Mouse (Mus musculus) heart, embryonic 13.5 days (tissue): ENCODE data around the gene Cyp2f2. TPM values are rescaled to one million over a fixed set of nuclear protein-coding genes. Genes with fewer than 3 reads are reported as not detected.
A peak's percentile ranks its signal among the peaks of the same experiment; 100 is the strongest.

Source experiments
- ATAC-seq: fragments of 200-750 bp; cut with Nextera tagmentation; 2 replicates; pipeline ENCODE4 v1.8.0; 2017; ENCODE audit warnings: moderate TSS enrichment; ENCODE audit not compliant: insufficient number of reproducible peaks, low FRiP score, low TSS enrichment; ENCODE audit errors: extremely low read depth
- H3K27ac ChIP-seq: fragments of 300-500 bp; sonication (generic); replicated peaks from 2 replicates; pipeline ENCODE4 v1.5.1; 2015; ENCODE audit warnings: moderate library complexity, mild to moderate bottlenecking, inconsistent platforms
- H3K27me3 ChIP-seq: fragments of 300-500 bp; sonication (generic); replicated peaks from 2 replicates; pipeline ENCODE4 v1.6.1; 2015; ENCODE audit warnings: mild to moderate bottlenecking, inconsistent platforms
- H3K36me3 ChIP-seq: fragments of 300-500 bp; sonication (generic); 2 replicates; pipeline ENCODE4 v1.6.1; 2015; ENCODE audit warnings: mild to moderate bottlenecking, inconsistent platforms
- H3K4me1 ChIP-seq: fragments of 300-500 bp; sonication (generic); 2 replicates; pipeline ENCODE4 v1.6.1; 2015; ENCODE audit warnings: inconsistent platforms
- H3K4me2 ChIP-seq: fragments of 300-500 bp; sonication (generic); 2 replicates; pipeline ENCODE4 v1.6.1; 2015; ENCODE audit warnings: inconsistent platforms, mild to moderate bottlenecking, moderate library complexity
- H3K4me3 ChIP-seq: fragments of 300-500 bp; sonication (generic); 2 replicates; pipeline ENCODE4 v1.5.1; 2015; ENCODE audit warnings: moderate library complexity, mild to moderate bottlenecking, inconsistent platforms
- H3K9ac ChIP-seq: fragments of 300-500 bp; sonication (generic); 2 replicates; pipeline ENCODE4 v1.6.1; 2015; ENCODE audit warnings: inconsistent platforms, mild to moderate bottlenecking, moderate library complexity
- H3K9me3 ChIP-seq: fragments of 300-500 bp; sonication (generic); 2 replicates; pipeline ENCODE4 v1.6.1; 2016; ENCODE audit warnings: inconsistent platforms
- WGBS: fragments of 180-500 bp; shearing (Covaris S2); methylation state at CpG from one replicate; pipeline ENCODE4 v1.1.7; 2015; ENCODE audit warnings: mixed read lengths; 5-methylcytosine and 5-hydroxymethylcytosine counted together
- polyA plus RNA-seq: library from polyadenylated mRNA; unstranded; fragments of >200 nt; fragmentation: Nextera tagmentation; extraction: Ambion mirVana; gene quantifications from 2 replicates; pipeline ENCODE4 v1.2.1, GENCODE M21; 2015

Gene Cyp2f2
- polyA plus RNA-seq, 1 experiment from 2014 or later = not detected

DNA sequence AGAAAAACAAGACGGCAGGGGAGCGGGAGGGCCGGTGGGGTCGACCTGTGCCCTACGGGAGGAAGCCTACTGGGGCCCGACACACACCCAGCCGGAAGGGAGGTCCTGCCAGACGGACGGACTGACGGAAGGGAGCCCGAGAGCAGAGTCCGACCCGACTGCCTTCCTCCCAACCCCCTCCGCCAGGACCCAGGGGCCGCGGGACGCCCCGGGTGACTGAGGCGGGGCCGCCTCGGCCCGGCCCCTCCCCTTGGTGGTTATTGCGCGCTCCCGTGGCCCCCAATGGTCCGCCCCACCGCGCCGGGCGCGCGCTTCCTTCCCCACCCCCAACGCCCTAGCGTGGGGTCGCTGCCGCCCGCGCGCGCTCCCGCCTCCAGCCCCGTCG lies 46.5 kb downstream of the Cyp2f2 start:
- peak overlapping the region; percentile 96 for H3K9ac ChIP-seq
- peaks cover 55% of the 10 kb centered on the region for H3K36me3 ChIP-seq
- H3K4me1 ChIP-seq = peaks cover 56% of the 10 kb centered on the region
- under 1% methylated on average over 20 of the region's 43 CpGs for WGBS
- H3K9me3 ChIP-seq = no peaks in the 10 kb centered on the region
- peak overlapping the region; percentile 80 for H3K4me3 ChIP-seq
- no peaks in the 10 kb centered on the region for H3K27me3 ChIP-seq
- H3K27ac ChIP-seq = peak overlapping the region; percentile 98
- peak overlapping the region; percentile 87 for H3K4me2 ChIP-seq
- ATAC-seq = peak; percentile 82

DNA sequence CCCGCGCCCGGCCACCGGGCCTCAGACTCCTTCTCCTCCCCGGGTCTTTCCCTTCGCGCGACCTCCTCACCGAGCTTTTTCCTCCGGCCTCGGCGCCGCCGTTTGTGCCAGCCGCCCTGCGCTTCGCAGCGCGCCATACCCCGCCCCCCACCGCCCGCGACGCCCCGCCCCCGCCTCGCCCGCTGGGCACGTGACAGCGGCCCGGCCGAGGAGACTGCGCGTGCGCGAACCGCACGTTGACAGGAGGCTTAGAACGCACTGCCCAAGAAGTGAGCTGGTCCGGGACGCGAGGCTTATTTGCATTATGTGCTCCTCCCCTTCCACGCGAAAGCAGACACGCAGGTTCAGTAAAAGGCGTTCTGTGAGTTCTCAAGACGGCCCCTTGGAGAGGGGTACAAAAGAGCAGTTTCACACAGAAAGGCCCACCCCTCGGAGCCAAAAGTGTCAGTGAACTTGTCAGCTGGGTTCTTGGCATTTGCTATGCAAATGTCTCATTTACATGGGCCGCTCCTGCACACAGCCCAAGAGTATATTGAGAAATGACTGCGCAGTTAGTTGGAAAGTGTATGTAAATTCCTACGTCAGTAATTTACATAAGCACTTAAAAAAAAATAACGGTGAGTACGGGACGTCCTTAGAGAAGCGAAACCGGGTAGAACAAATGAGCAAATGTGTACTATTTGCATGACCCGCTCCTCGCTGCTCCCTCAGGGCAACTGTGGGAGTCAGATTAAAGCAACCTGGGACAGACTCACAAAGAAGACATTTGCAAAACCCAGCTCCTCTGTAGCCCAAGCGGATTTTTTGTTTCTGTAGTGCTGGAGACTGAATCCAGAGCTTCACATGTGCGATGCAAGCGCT lies 47.1 kb downstream of the Cyp2f2 start, which contains the start of gene Egln2:
Egln2 (minus strand) TSS at position 189 of the 861 bp plus-strand sequence.
- H3K4me3 ChIP-seq = peak within 1 kb of the TSS; percentile 80
- H3K27ac ChIP-seq = peak within 1 kb of the TSS; percentile 98
- H3K36me3 ChIP-seq = peaks cover 56% of the 10 kb centered on the region
- peak within 1 kb of the TSS; percentile 87 for H3K4me2 ChIP-seq
- no peaks in the 10 kb centered on the region for H3K9me3 ChIP-seq
- H3K9ac ChIP-seq = peak within 1 kb of the TSS; percentile 96
- peak; percentile 83 for ATAC-seq
- H3K4me1 ChIP-seq = peaks cover 50% of the 10 kb centered on the region
- WGBS = 1% methylated on average over 60 of the region's 61 CpGs
- no peaks in the 10 kb centered on the region for H3K27me3 ChIP-seq

DNA sequence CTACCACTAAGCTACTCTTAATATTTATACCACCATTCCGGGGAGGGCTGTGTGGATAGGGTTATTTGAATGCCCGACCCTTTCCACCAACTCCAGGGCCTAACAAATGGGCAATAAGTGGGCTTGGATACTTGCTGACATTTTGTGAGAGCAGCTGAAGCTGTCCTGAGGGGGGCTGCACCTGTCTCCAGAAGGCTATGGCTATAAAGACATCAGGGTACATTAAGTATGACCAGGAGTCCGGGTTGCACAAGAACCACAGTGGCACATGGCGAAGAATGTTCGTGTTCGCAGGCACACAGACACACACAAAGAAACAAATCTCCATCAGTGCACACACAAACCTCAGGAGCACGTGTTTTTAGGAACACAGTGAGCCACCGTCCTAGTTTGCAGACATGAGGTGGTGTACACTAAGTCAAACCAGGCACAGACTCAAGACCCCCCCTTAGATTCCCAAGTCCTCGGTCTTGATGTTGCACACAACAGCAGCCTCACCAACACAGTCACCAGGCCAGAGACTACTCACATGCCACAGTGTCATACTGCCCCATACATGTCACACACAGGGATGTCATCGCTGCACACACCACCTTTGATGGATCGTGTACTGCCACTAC lies 47.9 kb downstream of the Cyp2f2 start:
- H3K4me2 ChIP-seq = peak overlapping the region; percentile 87
- peaks cover 56% of the 10 kb centered on the region for H3K36me3 ChIP-seq
- no peaks in the 10 kb centered on the region for H3K9me3 ChIP-seq
- WGBS = 73% methylated on average over 11 of the region's 11 CpGs
- H3K27me3 ChIP-seq = no peaks in the 10 kb centered on the region
- peak overlapping the region; percentile 80 for H3K4me3 ChIP-seq
- peaks cover 43% of the 10 kb centered on the region for H3K4me1 ChIP-seq
- no peak for ATAC-seq
- peak overlapping the region; percentile 98 for H3K27ac ChIP-seq
- peak overlapping the region; percentile 96 for H3K9ac ChIP-seq

DNA sequence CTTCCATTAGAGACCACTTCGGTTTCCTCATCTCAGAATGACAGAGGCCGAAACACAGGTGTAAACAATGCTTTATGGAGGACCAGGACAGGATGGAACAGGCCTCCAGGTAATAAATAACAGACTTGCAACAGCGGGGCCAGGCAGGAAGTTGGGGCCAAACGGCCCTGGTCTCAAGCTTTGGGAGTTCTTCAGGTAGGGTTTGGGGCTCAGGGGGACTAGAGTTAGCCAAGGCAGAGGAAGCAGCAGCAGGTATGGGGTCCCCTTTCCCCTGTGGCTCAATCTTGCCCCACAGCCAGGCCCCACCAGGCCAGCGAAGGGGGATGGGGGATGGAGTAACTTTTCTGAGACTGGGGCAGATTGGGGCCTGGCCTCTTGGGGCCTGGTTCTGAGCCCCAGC lies 48.7 kb downstream of the Cyp2f2 start:
- Histone ChIP-seq H3K27ac (no peak overlapping the region), H3K9ac (no peak overlapping the region), H3K36me3 (peaks cover 56% of the 10 kb centered on the region), H3K4me1 (peaks cover 35% of the 10 kb centered on the region), H3K4me3 (no peak overlapping the region), H3K9me3 (no peaks in the 10 kb centered on the region), H3K27me3 (no peaks in the 10 kb centered on the region), H3K4me2 (no peak overlapping the region)
- WGBS = 89% methylated on average over 5 of the region's 5 CpGs
- ATAC-seq = no peak

DNA sequence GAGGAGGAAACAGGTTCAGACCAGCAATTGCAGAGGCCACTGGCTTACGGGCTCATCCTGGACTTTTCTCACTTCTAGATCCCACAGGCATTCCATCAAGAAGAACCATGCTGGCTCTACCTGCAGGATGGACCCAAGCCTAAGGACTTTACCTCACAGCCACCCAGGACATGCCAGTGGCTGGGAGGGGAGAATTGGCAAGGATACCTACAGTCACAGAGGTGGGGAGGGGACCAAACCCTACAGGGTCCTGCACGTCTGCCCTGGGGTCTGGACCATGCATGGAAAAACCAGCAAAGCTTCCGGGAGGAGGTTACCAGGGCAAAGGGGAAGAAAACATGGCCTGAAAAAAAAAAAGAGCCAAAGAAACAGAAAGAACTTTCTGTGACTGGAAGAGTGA lies 51.3 kb downstream of the Cyp2f2 start:
- H3K4me2 ChIP-seq = no peak overlapping the region
- WGBS = 82% methylated on average over 3 of the region's 3 CpGs
- peaks cover 11% of the 10 kb centered on the region for H3K4me1 ChIP-seq
- no peak for ATAC-seq
- no peaks in the 10 kb centered on the region for H3K9me3 ChIP-seq
- H3K4me3 ChIP-seq = no peak overlapping the region
- no peak overlapping the region for H3K27ac ChIP-seq
- H3K27me3 ChIP-seq = no peaks in the 10 kb centered on the region
- H3K36me3 ChIP-seq = peaks cover 61% of the 10 kb centered on the region
- H3K9ac ChIP-seq = no peak overlapping the region

DNA sequence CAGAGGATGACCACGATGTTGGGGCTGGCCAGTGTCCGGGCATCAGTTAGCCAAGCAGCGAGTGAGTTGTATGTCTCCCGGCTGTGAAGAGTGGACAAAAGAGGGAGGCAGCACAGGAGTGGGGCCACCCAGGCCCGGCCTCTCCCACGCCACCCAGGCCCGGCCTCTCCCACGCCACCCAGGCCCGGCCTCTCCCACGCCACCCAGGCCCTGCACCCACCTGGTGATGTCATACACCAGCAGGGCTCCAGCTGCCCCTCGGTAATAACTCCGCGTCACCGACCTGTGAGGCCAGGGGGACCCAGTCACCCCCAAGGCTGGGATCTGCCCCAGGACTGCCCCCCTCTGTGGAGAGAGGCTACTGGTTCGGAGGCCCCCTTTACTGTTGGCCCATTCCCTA lies 54.8 kb downstream of the Cyp2f2 start:
- H3K36me3 ChIP-seq = peaks cover 61% of the 10 kb centered on the region
- 90% methylated on average over 15 of the region's 15 CpGs for WGBS
- H3K4me2 ChIP-seq = no peak overlapping the region
- no peaks in the 10 kb centered on the region for H3K27me3 ChIP-seq
- ATAC-seq = no peak
- no peak overlapping the region for H3K4me3 ChIP-seq
- H3K9me3 ChIP-seq = no peaks in the 10 kb centered on the region
- no peak overlapping the region for H3K27ac ChIP-seq
- H3K4me1 ChIP-seq = peaks cover 11% of the 10 kb centered on the region
- no peak overlapping the region for H3K9ac ChIP-seq

DNA sequence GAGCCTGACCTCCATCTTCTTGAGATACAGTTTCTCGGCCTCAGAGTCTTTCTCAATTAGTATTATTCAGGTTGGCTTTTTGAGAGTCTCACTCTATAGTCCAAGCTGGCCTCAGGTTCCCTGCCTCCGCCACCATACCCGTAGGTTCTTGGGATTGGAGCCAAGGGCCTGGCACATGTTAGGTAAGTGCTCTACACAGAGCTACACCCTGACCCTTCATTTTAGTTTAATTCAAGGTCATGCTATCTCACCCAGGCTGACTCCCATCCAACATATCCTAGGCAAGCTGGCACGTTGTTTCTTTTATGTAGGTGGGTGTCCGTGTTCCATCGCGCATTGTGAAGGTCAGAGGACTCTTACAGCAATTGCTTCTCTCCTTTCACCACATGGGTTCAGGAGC lies 55.2 kb downstream of the Cyp2f2 start:
- Histone ChIP-seq H3K4me1 (peaks cover 15% of the 10 kb centered on the region), H3K27me3 (no peaks in the 10 kb centered on the region), H3K27ac (no peak overlapping the region), H3K36me3 (peaks cover 61% of the 10 kb centered on the region), H3K9ac (0 out of 2 replicates have a peak overlapping the region, but pooled peaks have one; percentile 14), H3K4me2 (no peak overlapping the region), H3K4me3 (no peak overlapping the region), H3K9me3 (no peaks in the 10 kb centered on the region)
- 81% methylated on average over 7 of the region's 7 CpGs for WGBS
- ATAC-seq = no peak

DNA sequence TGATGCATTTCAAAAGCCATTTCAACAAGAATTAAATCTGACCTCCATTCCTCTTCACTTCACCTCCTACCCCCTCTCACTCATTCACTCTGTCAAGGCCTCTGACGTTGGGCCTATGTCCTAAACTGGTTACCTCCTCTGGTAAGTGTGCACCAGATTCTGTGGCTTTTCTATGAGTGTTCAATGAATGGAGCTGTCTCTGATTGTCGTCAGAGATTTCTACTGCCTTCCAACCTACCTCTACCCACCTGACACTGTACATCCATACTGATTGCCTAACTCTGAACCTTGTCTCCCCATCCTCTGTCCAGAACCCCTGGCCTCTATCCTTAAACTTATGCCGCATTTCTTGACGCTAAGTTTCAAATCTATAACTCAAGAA lies 58.2 kb downstream of the Cyp2f2 start:
- no peak for ATAC-seq
- peak overlapping the region; percentile 74 for H3K4me2 ChIP-seq
- H3K4me3 ChIP-seq = peak overlapping the region; percentile 82
- no peaks in the 10 kb centered on the region for H3K27me3 ChIP-seq
- peaks cover 24% of the 10 kb centered on the region for H3K4me1 ChIP-seq
- H3K9ac ChIP-seq = peak overlapping the region; percentile 84
- peaks cover 31% of the 10 kb centered on the region for H3K36me3 ChIP-seq
- WGBS = 23% methylated on average over 4 of the region's 4 CpGs
- H3K27ac ChIP-seq = peak overlapping the region; percentile 97
- H3K9me3 ChIP-seq = no peaks in the 10 kb centered on the region

DNA sequence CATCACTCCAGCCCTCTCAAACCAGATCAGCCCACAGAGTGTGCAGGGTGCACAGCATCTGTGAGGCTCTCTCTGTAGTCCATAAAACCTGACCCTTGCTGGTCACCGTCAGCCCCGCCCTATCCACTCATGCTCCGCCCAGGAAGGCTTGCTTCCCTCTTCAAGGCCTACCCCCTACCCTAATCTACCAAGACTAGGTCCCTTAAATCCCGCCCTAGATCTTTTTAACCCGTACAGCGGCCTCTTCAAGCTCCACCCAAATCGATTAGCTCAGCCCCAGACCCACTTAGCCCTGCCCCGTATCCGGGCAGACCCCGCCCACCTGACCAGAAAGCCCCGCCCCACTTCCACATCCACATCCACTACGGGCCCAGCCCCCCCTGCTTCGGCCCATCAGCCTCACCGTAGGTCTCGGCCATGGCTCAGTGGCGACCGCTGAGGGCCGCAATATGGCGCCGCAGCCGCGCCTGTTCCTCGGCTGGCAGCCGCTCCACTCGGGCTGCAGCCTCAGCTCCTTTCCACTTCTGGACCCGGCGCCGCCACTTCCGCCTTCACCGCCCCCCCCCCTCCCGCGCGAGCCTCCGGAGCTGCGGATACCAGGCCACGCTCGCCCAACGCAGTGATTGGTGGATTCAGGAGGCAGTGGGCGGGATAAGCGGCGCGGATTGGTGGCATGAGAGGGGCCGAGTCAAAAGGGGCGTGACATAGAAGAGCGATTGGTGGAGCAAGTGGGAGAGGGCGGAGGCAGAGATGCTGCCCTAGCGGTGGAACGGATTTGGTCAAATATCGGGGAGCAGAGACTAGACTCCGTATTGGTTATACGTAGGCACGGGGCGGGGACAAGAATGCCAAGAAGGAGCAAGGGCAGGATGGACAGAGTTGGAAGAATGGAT lies 58.9 kb downstream of the Cyp2f2 start, which contains the start of gene Rab4b:
Rab4b (minus strand) TSS at position 573 of the 893 bp plus-strand sequence.
- peak within 1 kb of the TSS; percentile 82 for H3K4me3 ChIP-seq

DNA sequence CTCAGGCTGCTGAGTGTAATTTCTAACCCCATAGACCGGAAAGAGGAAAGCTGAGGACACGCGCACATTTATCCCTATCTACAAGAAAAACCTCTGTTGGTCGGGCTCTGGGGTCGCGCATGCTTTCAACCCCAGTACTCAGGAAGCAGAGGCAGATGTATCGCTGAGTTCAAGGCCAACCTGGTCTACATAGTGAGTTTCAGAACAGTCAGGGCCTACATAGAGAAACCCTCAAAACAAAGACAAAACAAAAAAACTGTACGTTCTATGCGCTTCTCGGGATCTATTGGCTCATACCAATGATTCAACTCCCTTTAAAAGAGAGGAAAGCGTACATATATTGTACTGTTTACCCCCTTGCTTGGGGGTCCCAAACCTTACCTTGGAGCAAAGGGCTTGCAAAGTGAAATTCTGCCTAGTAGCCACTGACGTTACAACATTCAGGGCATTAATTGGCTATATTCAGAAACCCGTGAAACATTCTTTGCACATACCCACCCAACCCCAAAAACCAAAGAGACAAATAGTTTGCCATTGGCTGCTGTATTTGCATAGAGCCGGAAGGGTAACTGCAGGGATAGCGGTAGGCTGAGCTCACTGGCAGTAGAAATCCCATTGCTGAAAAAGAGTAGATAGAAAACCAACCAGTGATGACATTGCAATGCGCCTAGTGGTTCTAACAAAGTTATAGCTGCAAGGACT lies 59.7 kb downstream of the Cyp2f2 start:
- Histone ChIP-seq H3K36me3 (peaks cover 29% of the 10 kb centered on the region), H3K9ac (peak overlapping the region; percentile 77), H3K27ac (peak overlapping the region; percentile 81), H3K27me3 (no peaks in the 10 kb centered on the region), H3K4me1 (peaks cover 24% of the 10 kb centered on the region), H3K4me3 (peak overlapping the region; percentile 82), H3K9me3 (no peaks in the 10 kb centered on the region), H3K4me2 (peak overlapping the region; percentile 74)
- WGBS = 43% methylated on average over 16 of the region's 16 CpGs
- no peak for ATAC-seq

More for the DNA sequence above, 58.9 kb downstream of the Cyp2f2 start, which contains the start of gene Rab4b:
- Histone ChIP-seq H3K4me2 (peak within 1 kb of the TSS; percentile 74), H3K9ac (peak within 1 kb of the TSS; percentile 84), H3K9me3 (no peaks in the 10 kb centered on the region), H3K27ac (peak within 1 kb of the TSS; percentile 97), H3K36me3 (peaks cover 30% of the 10 kb centered on the region), H3K27me3 (no peaks in the 10 kb centered on the region), H3K4me1 (peaks cover 24% of the 10 kb centered on the region)
- peak; percentile 98 for ATAC-seq
- under 1% methylated on average over 52 of the region's 53 CpGs for WGBS
